Mouse (Mus musculus): ENCODE measurements around the gene Olfr427.
"Not testable (repeated sequence)": the region's sequence is repeated elsewhere in the genome, so short reads cannot be mapped to it uniquely, and the experiment has no call there.

Gene Olfr427

GRCm38 (mm10) chr1:174096591-174096990 is at the start of gene Olfr427:
Olfr427 (plus strand) TSS chr1:174096891.
- DNase-seq = no peak

- not testable (repeated sequence) for DNase-seq
Measured at GRCm38 (mm10) chr1:174048227-174048626, 48.5 kb upstream of the Olfr427 start.

GRCm38 (mm10) chr1:174048893-174049292 is 47.8 kb upstream of the Olfr427 start, which contains the start of gene Olfr432:
Olfr432 (plus strand) TSS chr1:174049205.
- no peak for DNase-seq

- not testable (repeated sequence) for DNase-seq
Measured at GRCm38 (mm10) chr1:174049357-174049756, 47.3 kb upstream of the Olfr427 start.

GRCm38 (mm10) chr1:174050532-174050931 is 46.2 kb upstream of the Olfr427 start:
- no peak for DNase-seq

GRCm38 (mm10) chr1:174051515-174051914 is 45.2 kb upstream of the Olfr427 start:
- no peak for DNase-seq

- DNase-seq = no peak
Measured at GRCm38 (mm10) chr1:174051931-174052536, 44.7 kb upstream of the Olfr427 start.

- no peak for DNase-seq
Measured at GRCm38 (mm10) chr1:174052981-174053380, 43.7 kb upstream of the Olfr427 start.

- DNase-seq = no peak
Measured at GRCm38 (mm10) chr1:174055248-174055647, 41.4 kb upstream of the Olfr427 start.

- DNase-seq = no peak
Measured at GRCm38 (mm10) chr1:174066305-174066704, 30.4 kb upstream of the Olfr427 start, which contains the start of gene Olfr430. Olfr430 (plus strand) TSS chr1:174066605.

GRCm38 (mm10) chr1:174084031-174084430 is 12.7 kb upstream of the Olfr427 start, which contains the start of gene Olfr429:
Olfr429 (plus strand) TSS chr1:174084331.
- no peak for DNase-seq

- DNase-seq = no peak
Measured at GRCm38 (mm10) chr1:174103735-174104134, 7.0 kb downstream of the Olfr427 start.

- no peak for DNase-seq
Measured at GRCm38 (mm10) chr1:174121062-174121461, 24.4 kb downstream of the Olfr427 start, which contains the start of gene Olfr231. Olfr231 (minus strand) TSS chr1:174121162.

GRCm38 (mm10) chr1:174131217-174131616 is 34.5 kb downstream of the Olfr427 start, which contains the start of gene Olfr424:
Olfr424 (plus strand) TSS chr1:174131517.
- DNase-seq = no peak

GRCm38 (mm10) chr1:174131999-174132398 is 35.3 kb downstream of the Olfr427 start:
- DNase-seq = no peak

- no peak for DNase-seq
Measured at GRCm38 (mm10) chr1:174141384-174141783, 44.7 kb downstream of the Olfr427 start.

- DNase-seq = no peak
Measured at GRCm38 (mm10) chr1:174146696-174147095, 50.0 kb downstream of the Olfr427 start.

GRCm38 (mm10) chr1:174149289-174149688 is 52.6 kb downstream of the Olfr427 start:
- no peak for DNase-seq
